Mouse (Mus musculus) left cerebral cortex, adult 11 months (tissue): ENCODE measurements at regions not wholly inside any gene's neighbourhood (a gene's known extent, or its start where the extent isn't known, plus 50 kb on each side); places are given as distances from the start of the nearest gene placed in this dataset.

Experiments
- DNase-seq: peaks from one replicate; pipeline ENCODE4 v3.0.0; 2022; ENCODE audit warnings: low spot score

DNA sequence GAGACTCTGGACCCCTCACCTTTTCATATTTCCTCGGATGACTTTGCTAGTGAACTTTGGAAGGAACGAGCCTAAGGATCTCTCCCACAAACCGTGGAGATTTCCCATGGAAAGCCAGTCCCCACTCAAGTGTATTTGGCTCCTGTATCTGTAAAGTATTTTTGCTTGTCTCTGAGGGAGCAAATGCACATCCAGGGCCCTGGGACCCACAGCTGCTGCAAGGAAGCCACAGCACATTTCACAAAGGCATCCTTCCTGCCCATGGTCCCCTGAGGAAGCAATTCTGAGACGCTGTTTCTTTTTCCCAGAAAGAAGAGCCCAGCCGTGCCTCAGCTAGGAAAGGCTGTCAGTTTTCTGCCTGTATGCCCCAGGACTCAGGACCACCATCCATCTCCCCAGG, 71.7 kb upstream of the S1pr3 start:
- no peak for DNase-seq

DNA sequence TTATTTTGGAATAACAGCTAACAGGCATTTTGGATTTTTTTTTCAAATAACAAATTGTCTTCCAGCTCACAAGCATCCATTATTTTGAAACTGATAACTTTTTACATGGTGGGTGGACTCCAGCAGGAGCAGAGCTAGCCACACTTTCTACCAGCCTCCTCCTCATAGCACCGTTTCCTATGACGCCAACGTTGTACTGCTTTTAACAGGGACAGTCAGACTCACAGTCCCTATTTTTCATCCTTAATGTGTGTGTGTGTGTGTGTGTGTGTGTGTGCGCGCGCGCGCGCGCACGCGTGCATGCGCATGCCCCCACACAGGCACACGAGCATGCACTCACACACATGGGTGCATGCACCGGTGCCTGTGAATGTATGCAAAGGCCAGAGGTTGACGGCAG, 70.5 kb upstream of the S1pr3 start:
- DNase-seq, result no peak

DNA sequence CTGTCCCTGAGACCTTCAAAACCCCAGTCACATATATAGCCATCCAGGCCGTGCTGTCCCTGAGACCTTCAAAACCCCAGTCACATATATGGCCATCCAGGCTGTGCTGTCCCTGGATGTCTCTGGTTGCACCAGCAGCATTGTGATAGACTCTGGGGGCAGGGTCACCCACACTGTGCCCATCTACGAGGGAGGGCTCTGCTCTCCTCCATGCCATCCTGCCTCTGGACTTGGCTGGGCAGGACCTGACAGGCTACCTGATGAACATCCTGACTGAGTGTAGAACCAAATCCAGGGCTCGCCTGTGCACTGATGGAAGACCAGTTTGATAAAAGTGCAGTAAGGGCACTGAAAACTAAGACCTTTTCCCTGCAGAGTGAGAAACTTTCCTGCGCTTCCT, 63.1 kb upstream of the S1pr3 start:
- DNase-seq, result no peak

DNA sequence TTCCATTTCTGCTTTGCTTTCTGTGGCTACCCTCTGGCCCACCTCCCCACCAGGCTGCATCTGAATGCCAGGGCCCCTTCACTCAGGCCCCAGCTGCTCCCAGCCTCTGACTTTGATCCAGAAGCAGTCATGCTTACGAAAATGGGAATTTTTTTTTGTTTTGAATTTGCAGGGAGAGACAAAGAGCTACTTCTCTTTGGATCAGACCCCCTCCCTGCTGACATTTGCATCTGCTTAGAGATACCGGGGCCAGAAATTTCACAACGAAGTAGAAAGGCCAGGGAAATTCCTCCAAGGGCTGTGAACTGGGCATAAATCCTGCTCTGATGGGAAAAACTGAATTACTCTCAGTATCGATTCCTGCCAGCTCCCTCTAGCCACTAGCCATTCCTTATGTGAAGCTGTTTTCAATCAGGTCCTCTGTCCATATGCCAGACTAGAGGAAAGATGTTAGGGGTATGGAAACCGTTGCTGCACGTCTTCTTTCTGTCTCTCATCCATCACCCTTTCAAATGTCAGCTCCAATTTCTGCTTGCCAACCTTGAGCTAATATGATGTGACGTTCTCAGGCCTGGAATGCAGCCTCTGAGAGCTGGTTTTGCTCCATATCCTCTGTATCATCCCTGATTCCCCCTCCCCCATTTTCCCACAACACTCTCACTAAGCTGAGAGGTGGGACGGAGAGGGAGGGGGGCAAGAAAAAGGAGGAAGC, 62.4 kb upstream of the S1pr3 start:
- no peak for DNase-seq

DNA sequence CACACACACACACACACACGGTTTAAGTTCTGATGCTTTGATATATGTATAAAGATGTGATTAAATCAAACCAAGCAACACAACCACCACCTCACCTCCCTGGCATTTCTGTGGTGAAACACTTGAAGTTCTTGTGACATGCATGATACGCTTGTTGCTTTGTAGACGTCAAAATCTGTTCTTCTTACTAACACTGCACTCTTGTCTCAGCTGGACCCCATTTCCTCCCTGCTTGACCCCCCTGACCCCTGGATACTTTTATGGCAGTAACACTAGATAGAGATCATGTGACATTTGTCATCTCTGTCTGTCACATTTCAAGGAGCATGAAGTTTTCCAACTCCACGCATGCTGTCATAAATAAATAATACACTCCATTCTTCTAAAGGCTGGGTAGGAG, 59.7 kb upstream of the S1pr3 start:
- no peak for DNase-seq

DNA sequence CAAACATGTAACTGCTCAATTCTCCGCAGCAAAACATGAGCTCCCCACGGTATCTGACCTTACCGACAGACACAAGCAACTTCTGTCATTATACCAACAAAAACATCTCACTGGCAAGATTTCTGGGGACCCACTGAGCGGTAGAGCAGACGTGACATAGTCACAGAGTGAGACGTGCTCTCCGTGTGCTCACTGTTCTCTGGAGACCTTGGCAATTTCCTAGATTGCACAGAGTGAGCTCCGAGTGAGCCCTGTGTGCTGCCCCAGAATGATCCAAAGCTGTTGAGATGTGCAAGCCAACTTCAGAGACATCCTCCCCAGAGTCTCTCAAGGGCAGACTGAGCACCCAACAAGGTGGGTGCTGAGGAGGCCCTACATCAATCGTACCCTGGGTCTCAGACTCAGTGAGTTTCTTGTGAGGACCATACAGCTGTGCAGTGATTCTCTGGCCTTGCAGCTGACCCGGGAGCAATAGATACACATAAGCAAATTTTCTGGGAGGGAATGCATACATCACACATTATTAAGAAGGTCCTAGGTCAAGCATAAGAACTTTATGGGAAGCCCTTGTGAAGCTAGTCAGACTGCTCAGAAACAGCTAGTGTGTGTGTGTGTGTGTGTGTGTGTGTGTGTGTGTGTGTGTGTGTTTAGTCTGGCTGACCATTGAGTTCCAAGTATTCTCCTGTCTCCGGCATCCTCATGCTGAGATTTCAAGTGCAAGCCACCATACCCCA, 58.5 kb upstream of the S1pr3 start:
- no peak for DNase-seq

DNA sequence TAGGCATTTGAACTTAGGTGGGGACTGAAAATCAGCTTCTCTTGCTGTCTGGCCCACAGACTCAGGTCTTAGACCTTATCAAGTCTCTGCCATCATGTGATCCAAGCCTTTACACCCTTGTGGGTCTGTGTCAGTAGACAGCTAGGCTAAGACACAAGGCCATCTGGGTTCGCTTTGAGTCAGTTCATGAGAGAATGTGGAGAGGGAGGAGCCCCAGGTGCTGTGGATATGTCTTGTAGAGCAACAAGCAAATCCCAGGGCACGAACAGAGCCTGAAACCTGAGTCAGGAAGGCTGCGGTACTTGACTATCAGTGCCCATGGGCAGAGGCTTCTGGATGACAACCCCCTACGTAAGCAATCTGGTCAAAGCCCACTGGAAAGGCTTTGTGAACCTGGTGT, 55.6 kb upstream of the S1pr3 start:
- DNase-seq, result no peak

DNA sequence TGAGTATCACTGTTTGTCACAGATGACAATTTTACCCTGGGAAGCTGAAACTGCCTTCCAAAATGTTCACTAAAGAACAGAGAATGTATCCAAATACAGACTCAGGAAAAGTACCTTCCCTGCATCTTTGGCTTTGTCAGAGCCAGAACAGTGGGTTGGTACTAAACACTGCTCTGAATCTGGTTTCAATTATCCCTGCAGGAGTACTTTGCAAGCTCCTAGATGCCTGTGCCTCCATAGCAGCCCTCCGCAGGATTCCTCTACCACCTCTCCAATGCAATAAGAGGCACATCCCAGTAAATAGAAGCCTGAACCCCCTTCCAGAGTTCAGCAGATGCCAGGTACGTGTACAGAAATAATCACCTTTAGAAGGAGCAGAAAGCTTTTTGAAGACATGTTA, 52.9 kb upstream of the S1pr3 start:
- no peak for DNase-seq
